Mouse (Mus musculus): ENCODE measurements around the gene Nipa1. TPM values are rescaled to one million over a fixed set of nuclear protein-coding genes. Genes with fewer than 3 reads are reported as not detected.

The Nipa1 gene
- 5.8 and 6.5 TPM in 2 replicates for polyA plus RNA-seq (2015; fragmentation: Nextera tagmentation; extraction: Ambion mirVana)

DNA sequence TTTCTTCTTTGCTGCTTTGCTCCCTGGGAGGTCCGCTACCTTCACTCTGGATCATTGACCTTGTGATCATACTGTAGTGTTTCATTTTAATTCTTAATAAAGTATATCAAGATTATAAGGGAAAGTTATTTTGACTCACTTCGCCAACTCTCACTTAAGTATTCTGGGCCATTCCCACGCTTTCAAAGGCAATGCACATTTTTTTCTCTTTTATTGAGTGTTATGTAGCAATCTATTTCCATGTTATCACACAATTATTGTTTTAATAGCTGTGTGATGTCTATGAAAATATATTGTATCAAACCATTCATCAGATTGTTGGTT, at the start of gene Nipa1:
Gene Nipa1 (minus strand): TSS at position 25 of the 324 bp plus-strand sequence.
- peak within 1 kb of the TSS; percentile 69 for H3K4me2 ChIP-seq
- H3K27ac ChIP-seq = no peak within 1 kb of the TSS
- no peaks in the 10 kb centered on the region for H3K27me3 ChIP-seq
- ATAC-seq (replicated peaks; ENCODE audit: low FRiP score) = no peak
- no peaks in the 10 kb centered on the region for H3K36me3 ChIP-seq
- H3K4me3 ChIP-seq (replicated peaks) = peak within 1 kb of the TSS; percentile 70
- WGBS = 53% methylated on average over 3 of the region's 3 CpGs
- no peaks in the 10 kb centered on the region for H3K9me3 ChIP-seq (replicated peaks)
- peaks cover 8% of the 10 kb centered on the region; the same call in 1 of the 2 replicates for H3K4me1 ChIP-seq
- peak within 1 kb of the TSS; percentile 70 for H3K9ac ChIP-seq

GRCm38 (mm10) chr7:56066634-56067033, 46.9 kb upstream of the Nipa1 start:
- Histone ChIP-seq H3K27ac (no peak overlapping the region), H3K4me2 (no peak overlapping the region), H3K36me3 (peaks cover 18% of the 10 kb centered on the region), H3K27me3 (no peaks in the 10 kb centered on the region), H3K9ac (no peak overlapping the region), H3K9me3 (replicated peaks) (no peaks in the 10 kb centered on the region), H3K4me3 (replicated peaks) (no peak overlapping the region), H3K4me1 (no peaks in the 10 kb centered on the region)
- 100% methylated on average over 1 of the region's 1 CpGs for WGBS
- ATAC-seq (replicated peaks; ENCODE audit: low FRiP score) = no peak

GRCm38 (mm10) chr7:56066136-56066535, 46.4 kb upstream of the Nipa1 start:
- Histone ChIP-seq H3K4me3 (replicated peaks) (no peak overlapping the region), H3K27me3 (no peaks in the 10 kb centered on the region), H3K4me2 (no peak overlapping the region), H3K9me3 (replicated peaks) (no peaks in the 10 kb centered on the region), H3K36me3 (peaks cover 20% of the 10 kb centered on the region), H3K9ac (no peak overlapping the region), H3K27ac (no peak overlapping the region), H3K4me1 (no peaks in the 10 kb centered on the region)
- WGBS = 66% methylated on average over 2 of the region's 2 CpGs
- no peak for ATAC-seq (replicated peaks; ENCODE audit: low FRiP score)

DNA sequence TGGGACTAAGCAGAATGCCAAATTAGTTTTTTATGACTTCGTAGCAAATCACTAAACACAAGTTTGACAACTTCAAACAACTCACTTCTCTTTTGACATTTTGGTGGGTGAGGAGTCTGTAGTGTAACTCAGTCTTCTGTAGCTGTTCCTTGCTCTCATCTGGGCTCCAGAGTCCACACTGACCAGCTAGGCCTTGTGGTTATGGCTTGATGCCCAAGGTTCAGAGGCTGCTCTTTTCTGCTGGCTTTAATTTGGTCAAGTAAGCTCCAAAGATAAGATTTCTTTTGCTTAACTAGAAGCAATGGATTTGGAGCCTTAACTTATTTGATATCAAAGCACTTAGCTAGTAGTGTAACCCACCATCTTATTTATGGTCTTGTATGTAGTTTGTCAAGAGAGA, 45.1 kb upstream of the Nipa1 start:
- H3K27me3 ChIP-seq = no peaks in the 10 kb centered on the region
- H3K4me2 ChIP-seq = no peak overlapping the region

GRCm38 (mm10) chr7:56055338-56055737, 35.6 kb upstream of the Nipa1 start:
- Histone ChIP-seq H3K9ac (no peak overlapping the region), H3K4me1 (peaks cover 12% of the 10 kb centered on the region), H3K9me3 (replicated peaks) (no peaks in the 10 kb centered on the region), H3K4me3 (replicated peaks) (no peak overlapping the region), H3K4me2 (no peak overlapping the region), H3K27ac (no peak overlapping the region), H3K27me3 (no peaks in the 10 kb centered on the region), H3K36me3 (peaks cover 15% of the 10 kb centered on the region)
- no peak for ATAC-seq (replicated peaks; ENCODE audit: low FRiP score)
- 90% methylated on average over 3 of the region's 3 CpGs for WGBS

More for the DNA sequence above, 45.1 kb upstream of the Nipa1 start:
- Histone ChIP-seq H3K9me3 (replicated peaks) (no peaks in the 10 kb centered on the region), H3K27ac (no peak overlapping the region), H3K9ac (no peak overlapping the region), H3K36me3 (peaks cover 22% of the 10 kb centered on the region), H3K4me3 (replicated peaks) (no peak overlapping the region), H3K4me1 (no peaks in the 10 kb centered on the region)
- WGBS = 89% methylated on average over 1 of the region's 1 CpGs
- ATAC-seq (replicated peaks; ENCODE audit: low FRiP score) = no peak

DNA sequence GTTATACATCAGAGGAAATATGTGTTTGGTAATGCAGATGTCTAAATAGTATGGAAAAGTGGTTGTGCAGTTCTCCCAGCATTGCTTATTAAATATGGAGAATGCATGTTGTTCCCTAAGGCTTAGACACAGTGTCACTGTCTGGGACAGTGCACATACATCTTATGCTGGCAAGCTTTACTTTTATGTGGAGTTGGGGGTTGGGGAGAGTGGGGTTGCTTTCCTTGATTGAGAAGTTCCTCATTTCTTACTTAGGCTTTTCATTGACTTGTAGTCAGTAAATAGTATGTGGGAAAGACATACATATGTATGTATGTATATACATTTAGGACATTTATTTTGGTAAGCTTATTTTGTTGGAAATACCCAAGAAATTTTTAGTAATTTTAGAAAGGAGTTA, 33.2 kb upstream of the Nipa1 start:
- Histone ChIP-seq H3K4me1 (peaks cover 14% of the 10 kb centered on the region), H3K4me3 (replicated peaks) (no peak overlapping the region), H3K36me3 (peaks cover 15% of the 10 kb centered on the region), H3K27ac (no peak overlapping the region), H3K9ac (no peak overlapping the region), H3K4me2 (no peak overlapping the region), H3K27me3 (no peaks in the 10 kb centered on the region), H3K9me3 (replicated peaks) (no peaks in the 10 kb centered on the region)
- no peak for ATAC-seq (replicated peaks; ENCODE audit: low FRiP score)

- no peaks in the 10 kb centered on the region for H3K27me3 ChIP-seq
- no peaks in the 10 kb centered on the region for H3K9me3 ChIP-seq (replicated peaks)
- H3K4me3 ChIP-seq (replicated peaks) = peak overlapping the region; percentile 90
- under 1% methylated on average over 18 of the region's 18 CpGs for WGBS
- peak overlapping the region; percentile 94 for H3K27ac ChIP-seq
- H3K36me3 ChIP-seq = no peaks in the 10 kb centered on the region
- peak overlapping the region; percentile 69 for H3K4me2 ChIP-seq
- peak overlapping the region; percentile 75 for H3K9ac ChIP-seq
- ATAC-seq (replicated peaks; ENCODE audit: low FRiP score) = peak; percentile 48
- peaks cover 14% of the 10 kb centered on the region for H3K4me1 ChIP-seq
These were observed 30.7 kb upstream of the Nipa1 start for GRCm38 (mm10) chr7:56050487-56050911.

- WGBS = under 1% methylated on average over 47 of the region's 47 CpGs
- peak within 1 kb of the TSS; percentile 90 for H3K4me3 ChIP-seq (replicated peaks)
- H3K36me3 ChIP-seq = no peaks in the 10 kb centered on the region
- no peaks in the 10 kb centered on the region for H3K27me3 ChIP-seq
- peak within 1 kb of the TSS; percentile 94 for H3K27ac ChIP-seq
- peak within 1 kb of the TSS; percentile 69 for H3K4me2 ChIP-seq
- peak; percentile 100 for ATAC-seq (replicated peaks; ENCODE audit: low FRiP score)
- peaks cover 14% of the 10 kb centered on the region for H3K4me1 ChIP-seq
- no peaks in the 10 kb centered on the region for H3K9me3 ChIP-seq (replicated peaks)
- peak within 1 kb of the TSS; percentile 75 for H3K9ac ChIP-seq
These were observed 30.1 kb upstream of the Nipa1 start, which contains the start of gene Herc2 for GRCm38 (mm10) chr7:56049831-56050321. TSS of gene Herc2 (plus strand) at chr7:56050196.

DNA sequence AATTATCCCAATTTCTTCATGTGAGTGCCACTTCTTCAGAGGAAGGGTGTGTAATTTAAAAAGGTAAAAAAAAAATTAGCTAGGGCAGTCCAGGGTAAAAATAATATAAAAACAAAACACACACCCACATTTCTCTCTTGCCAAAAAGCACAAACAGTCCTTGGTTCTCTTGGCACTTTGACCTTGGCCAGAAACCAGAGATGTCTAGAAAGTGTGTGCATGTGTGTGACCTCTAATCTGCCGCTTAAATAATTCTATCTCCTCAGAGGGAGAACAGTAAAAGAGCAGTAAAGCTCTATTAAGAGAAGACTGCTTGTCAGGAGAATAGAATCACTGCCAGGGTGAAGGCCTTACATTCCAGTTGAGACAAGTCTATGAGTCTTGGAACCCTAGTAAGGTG, 27.4 kb upstream of the Nipa1 start:
- no peak for ATAC-seq (replicated peaks; ENCODE audit: low FRiP score)
- 70% methylated on average over 1 of the region's 1 CpGs for whole genome bisulfite sequencing
- no peaks in the 10 kb centered on the region for H3K36me3 ChIP-seq

GRCm38 (mm10) chr7:56044267-56044629, 24.5 kb upstream of the Nipa1 start:
- no peak overlapping the region for H3K4me3 ChIP-seq (replicated peaks)
- no peak for ATAC-seq (replicated peaks; ENCODE audit: low FRiP score)
- 86% methylated on average over 3 of the region's 3 CpGs for WGBS

More for the DNA sequence above, 27.4 kb upstream of the Nipa1 start:
- H3K9ac ChIP-seq = no peak overlapping the region
- no peak overlapping the region for H3K4me3 ChIP-seq (replicated peaks)
- H3K27ac ChIP-seq = no peak overlapping the region
- H3K4me1 ChIP-seq = peaks cover 11% of the 10 kb centered on the region
- no peak overlapping the region for H3K4me2 ChIP-seq
- H3K9me3 ChIP-seq (replicated peaks) = no peaks in the 10 kb centered on the region
- no peaks in the 10 kb centered on the region for H3K27me3 ChIP-seq

GRCm38 (mm10) chr7:56043577-56044266, 24.0 kb upstream of the Nipa1 start:
- H3K4me1 ChIP-seq = no peaks in the 10 kb centered on the region
- WGBS = 72% methylated on average over 4 of the region's 4 CpGs

More at GRCm38 (mm10) chr7:56044267-56044629, 24.5 kb upstream of the Nipa1 start:
- Histone ChIP-seq H3K36me3 (no peaks in the 10 kb centered on the region), H3K9me3 (replicated peaks) (no peaks in the 10 kb centered on the region), H3K9ac (no peak overlapping the region), H3K4me1 (0 out of 2 replicates have a peak, but pooled peaks cover 2% of the 10 kb centered on the region), H3K27ac (no peak overlapping the region), H3K27me3 (no peaks in the 10 kb centered on the region), H3K4me2 (no peak overlapping the region)

GRCm38 (mm10) chr7:56042353-56042752, 22.6 kb upstream of the Nipa1 start:
- ATAC-seq (replicated peaks; ENCODE audit: low FRiP score) = no peak
- 13% methylated on average over 5 of the region's 5 CpGs for WGBS
- Histone ChIP-seq H3K4me3 (replicated peaks) (no peak overlapping the region), H3K4me1 (no peaks in the 10 kb centered on the region), H3K4me2 (no peak overlapping the region), H3K36me3 (no peaks in the 10 kb centered on the region), H3K9ac (no peak overlapping the region), H3K27ac (no peak overlapping the region), H3K9me3 (replicated peaks) (no peaks in the 10 kb centered on the region), H3K27me3 (no peaks in the 10 kb centered on the region)

More at GRCm38 (mm10) chr7:56043577-56044266, 24.0 kb upstream of the Nipa1 start:
- H3K4me2 ChIP-seq = no peak overlapping the region
- H3K27ac ChIP-seq = no peak overlapping the region
- no peaks in the 10 kb centered on the region for H3K36me3 ChIP-seq
- no peaks in the 10 kb centered on the region for H3K9me3 ChIP-seq (replicated peaks)
- no peak overlapping the region for H3K9ac ChIP-seq
- ATAC-seq (replicated peaks; ENCODE audit: low FRiP score) = no peak
- no peaks in the 10 kb centered on the region for H3K27me3 ChIP-seq
- H3K4me3 ChIP-seq (replicated peaks) = no peak overlapping the region

Data from kidney, embryonic 15.5 days (tissue).